Mouse (Mus musculus): Measurements from ENCODE around the gene Npnt. TPM values are rescaled to one million over a fixed set of nuclear protein-coding genes. Genes with fewer than 3 reads are reported as not detected.

The Npnt gene
- polyA plus RNA-seq, 1 experiment from 2014 or later, result 22.0 TPM

DNA sequence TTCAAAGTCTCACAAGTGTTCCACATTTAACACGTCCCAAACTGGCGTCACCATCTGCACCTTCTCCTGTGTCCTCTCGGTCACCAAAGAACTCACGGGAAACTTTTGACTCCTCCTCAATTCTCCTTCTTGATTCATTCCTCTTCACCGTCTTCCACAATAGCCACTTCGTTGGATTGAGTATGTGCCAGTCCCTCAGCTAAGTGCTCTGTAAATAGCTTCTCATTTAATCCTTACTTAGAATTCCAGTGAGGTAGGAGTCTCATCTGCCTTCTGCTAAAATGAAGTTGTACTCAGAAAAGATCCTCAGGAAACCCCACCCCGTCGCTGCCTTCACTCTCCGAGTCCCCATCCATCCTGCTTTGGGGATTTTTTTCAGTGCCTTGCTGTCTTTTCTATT is 21.9 kb downstream of the Npnt start:
- Histone ChIP-seq H3K9ac (no peak overlapping the region), H3K27ac (no peak overlapping the region), H3K4me2 (replicated peaks) (no peak overlapping the region), H3K36me3 (no peaks in the 10 kb centered on the region), H3K4me1 (0 out of 2 replicates have a peak, but pooled peaks cover 5% of the 10 kb centered on the region), H3K27me3 (no peaks in the 10 kb centered on the region), H3K4me3 (no peak overlapping the region), H3K9me3 (replicated peaks) (no peaks in the 10 kb centered on the region)
- ATAC-seq (ENCODE audit: low FRiP score), result no peak
- 93% methylated on average over 9 of the region's 9 CpGs for WGBS

DNA sequence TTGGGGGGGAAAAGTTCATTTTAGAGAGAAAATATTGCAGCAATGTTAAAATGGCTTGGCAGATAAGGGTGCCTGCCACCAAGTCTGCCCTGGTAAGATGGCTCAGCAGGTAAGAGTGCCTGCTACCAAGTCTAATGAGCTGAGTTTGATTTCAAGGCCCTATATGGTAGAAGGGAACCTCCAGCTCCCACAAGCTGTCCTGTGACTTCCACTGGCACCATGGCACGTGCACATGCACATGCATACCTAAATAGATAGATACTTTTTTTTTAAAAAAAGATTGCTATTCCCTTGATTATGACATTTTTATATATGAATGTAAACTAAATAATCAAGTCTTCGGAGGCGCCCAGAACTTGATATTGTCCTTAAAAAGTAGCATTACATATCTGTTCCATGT is 30.3 kb downstream of the Npnt start:
- Histone ChIP-seq H3K4me1 (no peaks in the 10 kb centered on the region), H3K27me3 (no peaks in the 10 kb centered on the region), H3K4me3 (no peak overlapping the region), H3K9me3 (replicated peaks) (no peaks in the 10 kb centered on the region), H3K4me2 (replicated peaks) (no peak overlapping the region), H3K9ac (no peak overlapping the region), H3K36me3 (no peaks in the 10 kb centered on the region), H3K27ac (no peak overlapping the region)
- 92% methylated on average over 3 of the region's 3 CpGs for WGBS
- no peak for ATAC-seq (ENCODE audit: low FRiP score)

DNA sequence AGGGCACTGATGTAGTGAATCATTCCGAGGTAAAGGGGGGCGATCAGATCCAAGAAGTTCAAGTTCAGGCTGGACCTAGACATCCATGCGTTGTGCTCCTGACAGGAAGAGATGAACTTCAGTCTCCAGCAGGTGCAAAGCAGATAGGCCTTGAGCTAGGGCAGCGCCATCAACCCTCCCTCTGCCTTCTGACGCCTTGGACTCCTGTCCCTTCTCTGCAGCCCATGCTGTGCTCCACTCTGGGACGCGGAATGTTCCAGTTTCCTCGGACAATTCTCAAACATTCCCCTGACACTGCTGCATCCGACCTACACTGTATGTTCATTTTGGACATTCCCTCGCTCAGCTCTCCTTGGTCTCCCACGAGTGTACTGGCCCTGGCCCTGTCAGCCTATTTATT is 30.9 kb downstream of the Npnt start:
- H3K27ac ChIP-seq, result no peak overlapping the region
- H3K4me2 ChIP-seq (replicated peaks), result no peak overlapping the region
- ATAC-seq (ENCODE audit: low FRiP score), result no peak
- H3K4me3 ChIP-seq, result no peak overlapping the region
- no peaks in the 10 kb centered on the region for H3K4me1 ChIP-seq
- H3K36me3 ChIP-seq, result no peaks in the 10 kb centered on the region
- H3K27me3 ChIP-seq, result no peaks in the 10 kb centered on the region
- 90% methylated on average over 11 of the region's 11 CpGs for WGBS
- H3K9ac ChIP-seq, result no peak overlapping the region
- no peaks in the 10 kb centered on the region for H3K9me3 ChIP-seq (replicated peaks)

DNA sequence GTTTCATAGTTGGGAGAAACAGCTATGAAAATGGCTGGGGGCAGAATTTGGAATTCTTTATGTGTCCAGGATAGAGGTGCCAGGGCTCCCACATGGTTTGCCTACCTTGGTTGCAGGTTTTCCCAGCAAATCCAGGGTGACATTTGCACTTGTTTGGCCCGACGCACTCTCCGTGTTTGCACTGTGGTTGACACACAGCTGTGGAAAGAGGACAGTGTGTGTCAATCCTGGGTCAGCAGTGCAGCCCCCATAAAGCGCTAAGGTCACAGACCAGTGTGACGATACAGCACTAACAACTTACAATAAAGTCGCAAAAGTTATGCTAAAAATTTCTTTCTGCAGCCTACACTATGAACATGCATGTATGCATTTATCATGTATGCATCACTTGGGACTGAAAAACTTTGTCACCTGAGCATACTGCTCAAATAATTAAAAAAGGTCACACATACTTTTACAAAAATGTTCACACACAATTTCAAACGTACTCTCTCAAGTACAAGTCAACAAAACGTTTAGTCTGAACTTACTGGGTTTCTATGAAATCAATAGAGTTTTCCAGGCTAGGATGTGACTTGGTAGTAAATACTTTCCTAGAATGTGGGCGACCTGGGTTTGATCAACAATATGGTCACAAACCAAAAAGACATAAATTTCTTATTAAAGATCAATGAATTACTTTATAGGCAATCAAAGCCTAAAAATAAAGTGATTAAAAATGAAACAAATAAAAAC is 32.6 kb downstream of the Npnt start:
- no peaks in the 10 kb centered on the region for H3K9me3 ChIP-seq (replicated peaks)
- H3K27ac ChIP-seq, result no peak overlapping the region
- no peaks in the 10 kb centered on the region for H3K36me3 ChIP-seq
- H3K4me2 ChIP-seq (replicated peaks), result no peak overlapping the region
- H3K4me3 ChIP-seq, result no peak overlapping the region
- no peak overlapping the region for H3K9ac ChIP-seq
- no peaks in the 10 kb centered on the region for H3K4me1 ChIP-seq
- 84% methylated on average over 9 of the region's 9 CpGs for WGBS
- H3K27me3 ChIP-seq, result no peaks in the 10 kb centered on the region
- ATAC-seq (ENCODE audit: low FRiP score), result no peak

DNA sequence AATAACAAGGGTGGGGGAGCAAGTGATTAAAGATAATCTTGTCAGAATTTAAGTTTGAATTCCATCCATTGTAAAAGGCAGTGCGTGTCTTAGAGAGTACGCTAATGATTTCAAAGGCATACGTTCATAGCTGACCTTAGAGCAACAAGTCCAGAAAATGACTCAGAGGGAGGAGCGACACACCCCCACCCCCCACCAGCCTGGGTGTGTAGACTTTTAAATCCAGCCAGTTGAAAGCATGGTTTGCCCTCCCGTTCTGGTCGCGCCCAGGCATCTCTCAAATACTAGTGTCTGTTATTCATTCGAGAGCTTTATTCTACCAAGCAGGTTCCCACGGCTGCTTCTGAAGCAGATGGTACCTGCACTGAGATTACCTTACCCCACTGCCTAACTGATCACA is 34.4 kb downstream of the Npnt start:
- H3K27ac ChIP-seq, result no peak overlapping the region
- ATAC-seq (ENCODE audit: low FRiP score), result no peak
- 81% methylated on average over 9 of the region's 9 CpGs for WGBS

DNA sequence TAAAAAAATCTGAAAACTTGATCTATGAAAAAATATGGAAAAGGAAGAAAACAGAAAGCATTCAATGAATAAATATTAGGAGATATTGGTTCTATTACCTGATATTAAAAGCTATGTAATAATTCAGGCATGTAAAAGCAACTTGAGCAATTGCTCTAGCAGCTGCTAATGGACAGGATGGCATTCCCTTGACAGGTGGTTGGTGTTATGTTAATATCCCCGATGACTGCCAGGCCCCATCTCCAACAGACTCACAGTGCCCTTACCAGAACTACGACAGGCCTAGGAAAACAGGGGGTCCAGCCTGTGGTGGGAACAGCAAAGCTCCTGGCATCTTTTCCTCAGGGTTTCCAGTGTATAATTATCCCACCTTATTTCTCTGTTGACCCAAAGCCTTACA is 37.7 kb downstream of the Npnt start:
- no peak for ATAC-seq (ENCODE audit: low FRiP score)

More for the DNA sequence above, 34.4 kb downstream of the Npnt start:
- Histone ChIP-seq H3K36me3 (no peaks in the 10 kb centered on the region), H3K4me3 (no peak overlapping the region), H3K4me1 (no peaks in the 10 kb centered on the region), H3K9me3 (replicated peaks) (no peaks in the 10 kb centered on the region), H3K4me2 (replicated peaks) (no peak overlapping the region), H3K27me3 (no peaks in the 10 kb centered on the region), H3K9ac (no peak overlapping the region)

DNA sequence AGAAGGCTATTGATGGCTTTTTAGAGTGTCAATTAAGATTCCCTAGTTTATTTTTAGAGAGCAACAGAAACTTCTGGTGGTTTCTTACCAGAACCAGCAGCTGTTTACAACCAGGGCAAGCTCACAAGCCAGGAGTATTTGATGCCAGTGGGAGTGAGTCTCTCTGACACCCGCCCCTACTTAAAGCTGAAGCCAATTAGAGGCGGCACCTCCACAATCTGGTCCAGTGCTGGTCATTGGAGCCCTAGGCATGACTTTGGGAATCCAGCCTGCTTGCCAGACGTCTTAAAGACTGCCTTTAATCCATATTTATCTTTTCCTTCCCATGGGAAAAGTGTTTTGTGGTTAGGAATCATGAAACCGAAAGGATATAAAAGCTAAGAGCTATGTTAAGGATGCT is 38.4 kb downstream of the Npnt start:
- WGBS, result 69% methylated on average over 4 of the region's 4 CpGs
- Histone ChIP-seq H3K4me3 (no peak overlapping the region), H3K4me1 (no peaks in the 10 kb centered on the region), H3K9ac (no peak overlapping the region), H3K9me3 (replicated peaks) (no peaks in the 10 kb centered on the region), H3K4me2 (replicated peaks) (no peak overlapping the region), H3K27me3 (no peaks in the 10 kb centered on the region), H3K27ac (no peak overlapping the region), H3K36me3 (no peaks in the 10 kb centered on the region)
- no peak for ATAC-seq (ENCODE audit: low FRiP score)

More for the DNA sequence above, 37.7 kb downstream of the Npnt start:
- Histone ChIP-seq H3K9ac (no peak overlapping the region), H3K4me3 (no peak overlapping the region), H3K27ac (no peak overlapping the region), H3K36me3 (no peaks in the 10 kb centered on the region), H3K4me2 (replicated peaks) (no peak overlapping the region), H3K27me3 (no peaks in the 10 kb centered on the region), H3K9me3 (replicated peaks) (no peaks in the 10 kb centered on the region), H3K4me1 (no peaks in the 10 kb centered on the region)
- WGBS, result 69% methylated on average over 2 of the region's 2 CpGs

DNA sequence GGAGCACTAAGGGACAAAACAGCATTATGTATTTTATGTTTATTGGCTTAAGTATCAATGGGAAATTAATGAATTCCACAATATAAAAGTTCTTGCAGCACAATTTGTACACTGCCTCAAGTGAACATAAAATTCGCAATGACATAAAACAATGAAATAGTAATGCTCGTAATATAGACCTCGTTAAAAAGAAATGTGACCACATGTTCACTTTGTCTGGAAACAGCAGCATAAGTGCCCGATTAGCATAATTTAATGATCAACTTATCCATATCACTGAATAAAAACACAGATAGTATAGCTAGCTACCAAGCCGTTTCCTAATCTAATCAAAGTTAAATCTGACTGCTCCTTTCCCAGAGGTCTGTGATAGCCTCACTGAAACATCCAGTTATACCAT is 39.4 kb downstream of the Npnt start:
- no peak overlapping the region for H3K4me2 ChIP-seq (replicated peaks)
- H3K27me3 ChIP-seq, result no peaks in the 10 kb centered on the region
- no peak for ATAC-seq (ENCODE audit: low FRiP score)
- no peaks in the 10 kb centered on the region for H3K36me3 ChIP-seq
- no peak overlapping the region for H3K4me3 ChIP-seq
- H3K9ac ChIP-seq, result no peak overlapping the region
- 86% methylated on average over 5 of the region's 5 CpGs for WGBS
- H3K27ac ChIP-seq, result no peak overlapping the region
- no peaks in the 10 kb centered on the region for H3K9me3 ChIP-seq (replicated peaks)
- H3K4me1 ChIP-seq, result no peaks in the 10 kb centered on the region

DNA sequence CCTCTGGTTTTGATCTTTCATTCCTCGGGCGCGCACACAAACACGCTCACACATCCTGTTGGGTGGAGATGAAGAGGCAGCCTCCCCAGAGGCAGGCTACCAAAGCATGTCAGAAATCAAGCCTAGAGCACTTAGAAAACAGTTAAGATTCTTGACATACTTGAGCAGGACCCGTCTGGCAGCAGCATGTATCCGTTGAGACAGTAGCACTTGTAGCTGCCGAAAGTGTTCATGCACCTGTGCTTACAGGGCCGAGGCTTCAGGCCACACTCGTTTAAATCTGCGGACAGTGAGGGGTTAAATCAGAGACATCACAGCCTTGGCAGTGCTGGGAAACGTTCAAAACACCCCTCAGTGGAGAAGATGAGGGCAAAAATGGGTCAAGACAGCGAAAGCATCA is 40.4 kb downstream of the Npnt start:
- no peak overlapping the region for H3K4me2 ChIP-seq (replicated peaks)
- no peaks in the 10 kb centered on the region for H3K27me3 ChIP-seq
- H3K9ac ChIP-seq, result no peak overlapping the region
- no peak overlapping the region for H3K4me3 ChIP-seq
- no peaks in the 10 kb centered on the region for H3K36me3 ChIP-seq
- no peak for ATAC-seq (ENCODE audit: low FRiP score)
- no peak overlapping the region for H3K27ac ChIP-seq
- H3K9me3 ChIP-seq (replicated peaks), result no peaks in the 10 kb centered on the region
- H3K4me1 ChIP-seq, result no peaks in the 10 kb centered on the region
- WGBS, result 68% methylated on average over 12 of the region's 12 CpGs

DNA sequence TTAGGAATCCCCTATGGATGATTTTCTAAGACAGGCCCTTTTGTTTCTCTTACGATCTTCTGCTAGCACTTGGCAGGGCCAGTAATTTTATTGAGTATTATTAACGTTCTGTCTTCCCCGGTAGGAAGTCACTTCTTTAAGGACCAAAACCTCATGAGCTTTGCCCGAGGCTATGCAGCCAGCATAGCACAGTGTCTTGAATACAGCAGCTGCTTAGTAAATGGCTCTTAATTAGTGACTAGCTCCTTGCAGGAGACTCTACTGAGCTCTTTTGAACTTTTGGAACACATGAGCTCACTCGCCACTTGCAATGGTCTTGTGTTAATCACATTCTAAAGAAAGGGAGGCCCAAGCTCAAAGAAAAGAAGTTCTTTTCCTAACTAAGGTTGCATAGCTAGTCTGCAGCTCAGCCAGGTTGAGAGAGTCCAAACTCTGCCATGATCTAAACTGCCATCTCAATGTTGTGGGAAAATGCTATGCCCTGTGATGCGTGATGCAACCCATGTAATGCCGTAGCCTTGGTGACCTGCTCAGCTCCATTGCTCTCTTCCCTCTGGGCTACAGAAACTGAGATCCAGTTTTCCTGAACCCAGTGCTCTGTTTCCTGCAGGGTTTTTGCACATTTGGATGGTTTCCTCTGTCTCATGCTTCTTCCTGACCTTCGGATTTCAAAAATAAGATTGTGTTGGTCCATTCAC is 42.4 kb downstream of the Npnt start:
- Histone ChIP-seq H3K36me3 (no peaks in the 10 kb centered on the region), H3K4me2 (replicated peaks) (no peak overlapping the region), H3K4me1 (no peaks in the 10 kb centered on the region), H3K9ac (no peak overlapping the region), H3K4me3 (no peak overlapping the region), H3K27ac (no peak overlapping the region), H3K9me3 (replicated peaks) (no peaks in the 10 kb centered on the region), H3K27me3 (no peaks in the 10 kb centered on the region)
- ATAC-seq (ENCODE audit: low FRiP score), result no peak
- WGBS, result 81% methylated on average over 8 of the region's 8 CpGs

DNA sequence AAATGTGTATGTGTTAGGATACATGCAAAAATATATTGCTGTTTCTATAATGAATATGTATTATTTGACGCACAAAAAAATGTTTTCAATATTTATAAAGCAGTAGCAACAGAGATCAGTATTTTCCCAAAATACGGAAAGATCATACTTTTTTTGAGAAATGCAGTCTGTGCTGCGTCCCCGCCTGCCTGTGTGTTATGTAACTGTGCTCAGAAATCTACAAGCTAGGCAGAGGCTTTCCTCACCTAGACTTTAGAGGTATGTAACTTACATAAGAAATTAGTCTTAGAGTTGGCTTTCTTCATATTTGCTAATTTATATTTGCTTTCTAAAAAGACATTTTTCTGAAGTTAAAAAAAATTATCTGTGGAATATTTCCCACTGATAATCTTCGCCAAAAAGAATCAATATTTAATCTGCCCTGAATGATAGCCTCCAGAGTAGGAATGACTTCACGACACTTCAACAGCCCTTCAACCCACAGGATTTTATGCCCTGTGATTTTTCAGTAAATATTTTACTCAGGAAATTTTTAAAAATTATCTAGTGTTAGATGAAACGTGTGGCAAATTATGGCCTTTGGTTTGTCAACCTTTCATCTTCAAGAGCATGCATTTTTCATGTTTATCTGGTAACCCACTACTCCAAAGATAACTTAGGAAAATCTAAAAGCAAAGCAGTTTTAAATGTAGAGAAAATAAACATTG is 44.7 kb downstream of the Npnt start:
- Histone ChIP-seq H3K27me3 (no peaks in the 10 kb centered on the region), H3K4me1 (no peaks in the 10 kb centered on the region), H3K9me3 (replicated peaks) (no peaks in the 10 kb centered on the region), H3K36me3 (no peaks in the 10 kb centered on the region), H3K4me3 (no peak overlapping the region), H3K27ac (no peak overlapping the region), H3K9ac (no peak overlapping the region), H3K4me2 (replicated peaks) (no peak overlapping the region)
- ATAC-seq (ENCODE audit: low FRiP score), result no peak
- 92% methylated on average over 7 of the region's 7 CpGs for WGBS

DNA sequence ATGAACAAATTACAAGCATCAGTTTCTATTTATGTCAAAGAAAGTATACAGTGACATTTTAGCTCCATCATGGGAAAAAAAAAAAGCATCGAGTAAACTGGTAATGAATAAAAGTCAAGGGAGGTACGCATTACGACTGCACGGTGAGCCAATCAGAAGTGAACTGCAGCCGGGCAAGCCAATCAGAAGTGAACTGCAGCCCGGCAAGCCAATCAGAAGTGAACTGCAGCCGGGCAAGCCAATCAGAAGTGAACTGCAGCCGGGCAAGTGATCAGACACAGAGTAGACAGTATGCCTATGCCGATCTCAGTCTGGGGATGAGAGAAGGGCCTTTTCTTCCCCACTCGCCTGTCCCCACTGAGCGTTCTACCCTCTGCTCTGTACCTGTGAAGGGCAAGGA is 46.7 kb downstream of the Npnt start:
- H3K4me3 ChIP-seq, result no peak overlapping the region
- no peaks in the 10 kb centered on the region for H3K27me3 ChIP-seq
- no peak overlapping the region for H3K9ac ChIP-seq
- no peaks in the 10 kb centered on the region for H3K36me3 ChIP-seq
- 92% methylated on average over 11 of the region's 11 CpGs for WGBS
- no peaks in the 10 kb centered on the region for H3K4me1 ChIP-seq
- H3K9me3 ChIP-seq (replicated peaks), result no peaks in the 10 kb centered on the region
- no peak overlapping the region for H3K27ac ChIP-seq
- no peak for ATAC-seq (ENCODE audit: low FRiP score)
- H3K4me2 ChIP-seq (replicated peaks), result no peak overlapping the region
